Mouse (Mus musculus): ENCODE data around the gene Magi1. TPM values are rescaled to one million over a fixed set of nuclear protein-coding genes. Genes with fewer than 3 reads are reported as not detected.
A peak's percentile ranks its signal among the peaks of the same experiment; 100 is the strongest.

Gene Magi1
- total RNA-seq, 2 experiments from 2014 or later, result 27.2 to 29.0 TPM

DNA sequence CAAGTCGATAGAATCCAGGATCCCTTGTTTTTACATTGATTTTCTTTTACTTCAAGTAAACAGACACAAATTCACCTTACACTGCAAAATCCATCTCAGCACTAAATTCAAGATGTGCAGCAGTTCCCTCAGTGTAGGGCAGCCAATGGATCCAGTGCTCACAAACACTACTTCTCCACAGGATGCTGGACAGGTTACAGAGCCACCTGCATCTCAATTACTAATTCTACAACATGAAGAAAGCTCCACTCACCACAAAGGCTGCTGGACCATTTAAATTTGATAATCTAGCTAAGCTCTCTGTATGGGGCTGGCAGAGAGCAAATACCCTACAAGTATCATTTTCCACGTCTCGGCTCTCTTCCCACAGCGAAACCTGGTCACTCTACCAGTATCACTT lies 445.3 kb downstream of the Magi1 start:
- no peak for DNase-seq (ENCODE audit: low spot score in 2 of 2)

DNA sequence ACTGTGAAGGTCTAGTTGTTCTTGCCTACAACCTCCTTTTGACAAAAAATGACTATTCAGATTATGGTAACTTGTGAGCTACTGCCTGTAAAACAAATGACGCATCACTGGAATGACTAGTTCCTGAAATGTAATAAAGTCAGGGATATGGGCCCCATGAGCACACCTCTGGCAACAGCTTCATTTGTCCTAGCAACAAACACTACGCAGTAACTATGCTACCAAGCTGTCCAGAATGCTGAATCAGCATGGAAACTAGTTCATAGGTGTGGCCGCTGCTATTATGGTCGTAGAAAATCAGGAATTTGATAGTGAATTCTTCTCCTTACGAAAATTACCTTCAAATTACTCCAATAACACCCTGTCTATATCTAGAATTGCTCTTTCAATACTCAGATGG lies 447.1 kb downstream of the Magi1 start:
- DNase-seq (ENCODE audit: low spot score in 2 of 2), result no peak

DNA sequence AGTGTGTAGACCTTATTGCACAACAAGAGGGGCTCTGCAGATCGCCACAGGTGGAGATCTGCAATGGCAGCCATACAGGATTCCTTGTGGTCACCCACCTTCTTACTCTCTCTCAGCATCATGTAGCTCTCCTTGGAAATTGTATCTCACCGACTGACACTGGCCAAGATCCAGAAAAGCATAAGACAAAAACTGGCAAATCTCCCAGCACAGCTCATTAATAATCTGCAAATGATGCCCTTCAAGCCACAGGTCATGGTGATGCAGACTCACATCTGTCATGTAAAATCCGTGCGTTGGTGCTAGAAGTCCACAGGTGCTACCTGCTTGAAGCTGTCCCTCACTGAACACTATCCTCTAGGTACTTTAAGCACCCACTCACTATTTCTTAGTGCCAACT lies 448.5 kb downstream of the Magi1 start:
- DNase-seq (ENCODE audit: low spot score in 2 of 2), result no peak

DNA sequence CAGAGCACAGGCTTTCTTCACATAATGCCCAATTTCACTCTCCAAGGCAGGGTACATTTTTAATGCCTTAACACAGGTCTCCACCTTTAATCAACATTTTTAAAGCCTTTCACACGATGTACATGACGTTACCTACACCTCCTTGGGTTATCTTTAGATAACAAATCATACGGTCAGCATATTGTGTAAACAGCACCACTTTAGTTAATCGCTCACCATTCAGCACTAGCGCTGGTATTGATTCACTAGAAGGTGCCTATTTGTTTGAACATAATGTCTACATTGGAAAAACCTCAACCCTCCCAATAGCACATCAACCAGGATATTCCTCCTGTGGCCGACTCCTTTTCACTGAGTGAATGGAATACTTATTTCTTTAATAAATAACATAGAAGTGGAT lies 455.5 kb downstream of the Magi1 start:
- DNase-seq (ENCODE audit: low spot score in 2 of 2), result no peak

DNA sequence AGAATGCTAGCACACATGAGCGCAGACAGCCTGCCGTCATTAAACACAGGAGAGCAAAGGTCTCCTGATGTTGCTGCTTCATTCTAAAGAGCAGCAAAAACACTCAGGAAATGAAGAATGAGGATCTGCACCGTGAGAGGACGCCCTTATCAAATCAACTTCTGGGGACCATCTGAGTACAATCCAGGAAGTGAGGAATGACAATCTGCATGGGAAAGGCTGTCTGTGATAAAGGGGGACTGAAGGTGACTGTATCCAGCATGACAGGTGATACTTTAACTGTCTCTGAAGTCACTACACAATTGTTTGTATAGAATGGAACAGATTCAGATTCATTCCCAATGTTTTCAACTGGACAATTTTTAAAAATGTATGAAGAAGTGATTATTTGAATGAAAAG lies 456.8 kb downstream of the Magi1 start:
- no peak for DNase-seq (ENCODE audit: low spot score in 2 of 2)

DNA sequence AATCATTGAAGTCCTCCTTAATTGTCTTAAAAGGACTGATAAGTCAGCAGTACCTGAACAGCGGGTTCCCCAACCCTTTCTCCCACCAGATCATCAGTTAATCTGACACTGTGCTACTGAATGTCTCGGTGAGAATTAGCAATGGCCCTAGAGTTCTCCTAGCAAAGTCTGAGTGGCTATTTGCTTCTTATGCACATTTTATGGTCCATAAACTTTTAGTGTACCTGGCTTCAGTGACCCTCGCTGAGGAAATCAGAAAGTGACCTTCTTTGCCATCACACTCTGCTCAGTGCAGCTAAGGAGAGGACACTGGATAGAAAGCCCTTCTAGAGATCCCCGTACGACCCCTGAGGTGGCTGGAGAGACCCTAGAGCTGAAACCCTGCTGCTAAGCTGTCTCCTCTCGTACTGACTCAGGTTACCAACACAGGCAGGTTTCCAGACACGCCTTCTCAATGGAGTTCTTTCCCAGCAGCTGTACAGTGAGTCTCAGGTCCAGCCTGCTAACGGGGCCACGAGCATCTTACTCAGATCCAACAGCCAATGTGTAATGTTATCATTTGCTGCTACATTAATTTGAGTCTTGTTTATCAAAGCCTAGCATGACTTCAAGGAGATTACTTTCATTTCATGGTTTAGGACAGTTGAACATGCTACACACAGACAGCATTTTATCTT lies 461.4 kb downstream of the Magi1 start:
- DNase-seq (ENCODE audit: low spot score in 2 of 2), result no peak

DNA sequence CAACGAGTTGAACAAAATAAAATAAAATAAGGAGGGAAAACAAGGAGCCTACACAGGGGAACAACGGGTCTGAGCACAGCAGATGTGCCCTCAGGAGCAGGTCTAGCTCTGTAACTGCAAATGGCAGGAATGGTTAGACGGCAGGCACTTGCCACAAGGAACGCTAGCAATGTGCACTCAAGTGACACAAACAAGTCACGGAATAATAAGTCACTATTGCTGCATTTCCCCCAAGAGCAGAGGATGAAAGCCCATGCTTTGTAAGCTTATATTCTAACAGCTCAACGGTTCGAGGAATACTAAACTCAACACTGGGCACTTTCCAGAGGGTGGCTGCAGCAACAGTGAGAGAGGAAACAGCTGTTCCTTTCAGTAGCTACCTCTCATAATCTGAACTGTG lies 462.2 kb downstream of the Magi1 start:
- DNase-seq (ENCODE audit: low spot score in 2 of 2), result no peak

DNA sequence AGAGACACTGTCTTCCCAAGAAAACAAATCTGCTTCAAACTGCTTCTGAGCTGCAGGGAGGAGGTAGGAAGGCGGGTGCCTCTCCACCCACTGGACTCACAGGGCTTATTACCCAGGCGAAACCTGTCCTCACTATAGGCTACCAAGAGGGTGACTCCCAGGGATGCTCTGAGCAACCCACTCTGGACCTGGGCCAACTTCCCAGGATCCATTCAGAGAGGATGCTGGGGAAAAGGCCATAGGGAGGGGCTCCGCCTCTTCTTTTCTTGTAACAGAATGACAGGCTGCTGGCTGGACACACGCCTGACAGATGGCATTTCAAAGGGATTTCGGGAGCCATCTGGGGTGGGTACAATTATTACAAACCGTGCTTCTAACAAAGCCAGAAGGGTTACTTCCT lies 463.8 kb downstream of the Magi1 start:
- DNase-seq (ENCODE audit: low spot score in 2 of 2), result peak in 1 of 2 experiments; percentile 9

DNA sequence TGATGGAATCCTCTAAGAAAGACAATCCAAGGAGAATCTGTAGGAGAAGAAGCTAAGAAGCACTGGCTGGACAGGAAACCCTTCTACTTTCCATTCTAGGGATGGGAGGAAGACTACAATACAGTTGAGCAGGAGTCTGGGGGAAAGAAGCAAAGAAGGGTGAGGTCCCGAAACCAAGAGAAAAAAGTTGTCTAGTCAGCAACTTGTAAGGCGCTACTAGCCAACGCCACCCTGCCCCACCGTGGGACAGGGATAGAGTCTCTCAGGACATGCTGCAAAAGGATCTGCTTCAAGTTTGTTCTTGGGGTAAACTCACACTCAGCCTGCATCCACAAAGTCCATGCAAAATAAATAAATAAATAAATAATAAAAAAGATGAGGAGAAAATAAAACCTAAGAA lies 464.4 kb downstream of the Magi1 start:
- DNase-seq (ENCODE audit: low spot score in 2 of 2), result no peak

DNA sequence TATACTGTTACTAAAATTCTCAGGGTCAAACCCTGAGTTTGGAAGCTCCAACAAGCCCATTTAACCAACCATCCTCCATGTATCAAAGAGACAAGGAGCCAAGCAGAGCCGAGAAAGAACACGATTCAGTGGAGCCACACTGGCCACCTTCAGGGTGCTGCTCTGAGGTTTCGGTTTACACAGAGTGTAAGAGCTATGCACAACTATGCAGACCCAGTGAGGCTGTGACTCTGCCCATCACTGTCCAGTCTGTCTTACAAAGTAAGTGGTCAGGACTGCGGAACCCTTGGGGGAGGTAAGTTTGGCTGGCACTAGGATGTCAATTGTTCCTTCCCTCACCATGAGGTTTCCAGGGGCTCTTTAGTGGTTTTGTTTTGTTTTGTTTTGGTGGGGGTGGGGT lies 465.2 kb downstream of the Magi1 start:
- DNase-seq (ENCODE audit: low spot score in 2 of 2), result no peak

DNA sequence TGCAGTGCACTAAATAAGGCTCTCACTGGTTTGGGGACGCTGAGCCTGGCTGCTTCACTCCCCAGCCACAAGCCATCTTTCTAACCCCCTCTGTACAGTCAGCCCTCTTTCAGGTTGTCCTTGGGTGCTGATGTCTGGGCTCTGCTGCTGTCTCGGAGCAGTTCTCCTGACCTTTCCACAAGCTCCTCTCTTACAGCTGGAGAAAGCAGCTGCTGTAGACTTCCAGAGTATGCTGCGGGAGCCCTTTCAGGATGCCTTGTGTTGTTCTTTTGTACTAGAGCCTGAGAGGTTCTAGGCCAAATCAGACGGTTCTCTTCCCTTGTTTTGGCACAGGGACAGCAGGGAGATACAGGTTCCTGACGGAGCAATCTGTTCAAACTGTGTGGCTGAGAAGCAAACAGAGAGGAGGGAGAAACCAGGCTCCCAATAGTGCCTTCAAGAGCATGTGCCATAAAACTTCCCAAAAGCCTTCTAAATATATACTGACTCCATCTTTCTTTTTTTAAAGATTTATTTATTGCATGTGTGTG lies 478.2 kb downstream of the Magi1 start:
- no peak for DNase-seq (ENCODE audit: low spot score in 2 of 2)

DNA sequence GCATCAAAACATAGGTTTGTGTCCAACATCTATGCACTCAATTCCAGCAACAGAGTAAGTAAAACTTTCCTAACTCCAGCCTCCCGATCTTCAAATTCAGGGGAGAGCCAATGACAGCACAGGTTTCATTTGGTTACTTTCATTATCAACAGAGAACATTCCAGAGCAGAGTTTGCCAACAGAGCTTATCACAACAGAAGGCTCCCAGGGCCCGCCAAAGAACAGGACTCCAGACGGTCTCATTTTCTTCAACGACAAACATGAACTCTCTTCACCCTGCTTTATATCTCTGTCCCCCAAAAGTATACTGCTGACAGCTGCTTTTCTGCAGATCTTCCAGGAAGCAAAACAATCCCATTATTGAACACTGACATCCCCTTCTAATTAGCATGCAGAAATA lies 481.3 kb downstream of the Magi1 start:
- no peak for DNase-seq (ENCODE audit: low spot score in 2 of 2)

DNA sequence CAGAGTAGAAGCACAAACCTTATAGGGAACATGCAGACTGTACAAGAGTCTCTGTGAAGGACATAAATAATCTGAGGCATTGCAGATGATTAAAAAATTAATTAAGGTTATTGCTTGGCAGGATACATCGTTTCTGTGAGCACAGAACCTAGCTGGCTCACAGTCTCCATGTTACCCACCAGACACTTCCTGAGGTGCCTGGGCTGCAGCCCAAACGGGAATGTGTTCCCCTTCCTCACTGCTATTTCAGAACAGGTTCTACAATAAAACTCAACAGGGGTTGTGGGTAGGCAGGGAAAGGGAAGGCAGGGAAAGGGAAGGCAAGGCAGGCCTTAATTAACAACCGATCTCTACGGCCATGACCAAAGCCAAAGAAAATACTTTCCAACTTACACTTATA lies 483.3 kb downstream of the Magi1 start:
- no peak for DNase-seq (ENCODE audit: low spot score in 2 of 2)

DNA sequence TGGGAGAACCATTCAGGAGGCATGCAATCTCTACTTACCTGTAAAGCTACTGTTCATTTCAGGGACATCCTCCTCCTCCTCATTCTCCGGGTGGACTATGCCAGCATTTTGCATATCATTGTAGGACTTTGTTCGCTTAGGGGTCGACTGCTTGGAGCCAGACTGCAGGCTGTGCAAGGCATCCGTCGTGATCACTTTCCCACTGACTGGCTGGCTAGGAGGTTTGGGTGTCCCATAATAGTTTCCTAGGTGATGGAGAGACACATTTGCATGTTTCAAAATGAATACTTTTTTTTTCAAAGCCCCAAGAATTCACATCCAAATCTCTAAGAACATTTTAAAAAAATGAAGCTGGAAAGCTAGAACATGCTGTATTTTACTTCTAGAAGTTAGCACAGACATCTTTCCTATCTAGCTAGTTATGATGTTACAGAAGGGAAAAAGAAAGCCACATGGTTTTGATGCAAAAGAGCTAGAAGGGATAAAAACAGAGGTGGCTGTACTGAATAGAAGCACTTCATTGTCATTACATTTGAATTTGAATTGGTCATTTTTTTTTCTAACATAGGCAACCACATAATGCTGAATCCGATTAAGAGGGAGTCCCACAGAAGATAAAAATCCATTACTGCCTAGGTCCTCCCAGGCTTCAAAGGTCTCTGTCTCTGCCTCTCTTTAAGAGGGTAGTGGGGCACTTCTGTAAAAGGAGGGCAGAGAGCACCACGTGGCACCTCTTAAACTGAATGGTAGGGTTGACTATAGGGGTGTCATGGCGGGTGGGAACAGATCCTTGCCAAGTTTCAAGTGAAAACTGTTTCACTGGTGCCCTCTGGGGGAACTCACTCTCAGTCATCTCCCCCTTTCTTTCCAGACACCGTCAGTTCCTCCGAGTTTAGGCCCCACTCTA lies 491.2 kb downstream of the Magi1 start:
- no peak for DNase-seq (ENCODE audit: low spot score in 2 of 2)

DNA sequence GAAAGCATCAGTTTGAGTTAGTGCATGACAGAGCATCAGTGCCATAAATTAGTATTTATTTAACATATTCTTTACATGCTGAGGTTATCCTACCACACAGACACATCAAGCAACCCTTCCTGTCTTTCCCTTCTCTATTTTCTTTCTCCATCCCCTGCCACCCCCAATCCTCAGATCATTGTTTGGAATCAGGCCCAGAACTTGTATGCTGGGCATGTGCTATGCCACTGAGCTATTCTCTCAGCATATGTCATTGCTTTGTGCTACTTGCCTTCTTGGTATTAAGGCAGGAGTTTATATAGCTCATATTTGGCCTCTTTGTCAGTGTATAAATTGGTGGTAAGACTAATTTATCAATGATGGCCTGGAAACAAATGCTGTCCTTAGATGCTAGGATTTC lies 494.0 kb downstream of the Magi1 start:
- DNase-seq (ENCODE audit: low spot score in 2 of 2), result no peak

DNA sequence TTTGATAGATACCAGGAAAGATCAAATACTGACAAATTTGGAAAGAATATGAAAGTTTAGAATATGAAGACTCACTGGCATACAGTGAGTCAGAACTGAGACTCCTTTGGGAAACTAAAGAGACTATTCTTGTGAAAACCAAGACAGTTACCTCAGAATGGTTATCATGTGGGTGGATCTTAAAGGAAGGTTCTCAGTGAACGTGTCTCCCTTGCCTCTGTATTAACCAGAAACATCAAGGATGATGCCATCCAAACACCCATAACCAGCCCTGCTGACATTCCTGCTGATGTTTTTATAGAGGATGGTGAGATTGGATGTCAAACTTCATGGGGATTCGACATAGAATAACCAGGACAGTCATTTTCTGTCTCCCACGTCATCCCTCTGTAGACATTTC lies 496.7 kb downstream of the Magi1 start:
- no peak for DNase-seq (ENCODE audit: low spot score in 2 of 2)

DNA sequence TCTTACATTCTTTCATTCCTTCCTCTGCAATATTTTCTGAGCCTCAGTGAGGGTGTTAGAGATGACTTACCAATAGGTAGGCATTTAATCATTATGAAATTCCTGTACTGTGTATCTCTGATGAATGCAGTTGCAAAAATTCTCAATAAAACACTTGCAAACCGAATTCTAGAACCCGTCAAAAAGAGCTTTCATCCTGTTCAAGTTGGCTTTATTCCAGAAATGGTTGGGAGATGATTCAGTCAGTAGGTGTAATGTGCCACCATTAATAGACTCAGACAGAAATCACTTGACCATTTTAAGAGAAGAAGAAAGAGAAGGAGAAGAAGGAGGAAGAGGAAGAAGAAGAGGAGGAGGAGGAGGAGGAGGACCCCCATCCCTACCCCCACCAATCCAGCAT lies 497.5 kb downstream of the Magi1 start:
- no peak for DNase-seq (ENCODE audit: low spot score in 2 of 2)

DNA sequence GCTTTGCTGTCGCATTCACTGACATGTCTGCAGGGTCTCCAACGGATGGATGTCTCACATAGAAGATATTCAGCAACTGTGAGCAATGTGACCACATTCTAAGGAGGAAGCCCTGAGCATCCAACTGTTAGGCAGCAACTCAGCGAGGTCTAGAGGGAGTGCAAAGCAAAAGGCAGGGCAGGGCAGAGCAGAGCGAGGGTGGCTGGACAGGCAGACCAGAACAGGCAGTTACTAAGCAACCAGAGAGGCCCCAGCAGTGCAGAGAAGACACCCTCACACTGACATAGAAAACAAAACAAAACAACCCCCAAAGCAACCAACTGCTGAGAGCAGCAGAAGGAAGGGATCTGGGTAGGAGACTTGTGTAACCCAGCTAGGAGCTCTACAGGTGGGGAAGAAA lies 512.6 kb downstream of the Magi1 start:
- no peak for DNase-seq (ENCODE audit: low spot score in 2 of 2)

DNA sequence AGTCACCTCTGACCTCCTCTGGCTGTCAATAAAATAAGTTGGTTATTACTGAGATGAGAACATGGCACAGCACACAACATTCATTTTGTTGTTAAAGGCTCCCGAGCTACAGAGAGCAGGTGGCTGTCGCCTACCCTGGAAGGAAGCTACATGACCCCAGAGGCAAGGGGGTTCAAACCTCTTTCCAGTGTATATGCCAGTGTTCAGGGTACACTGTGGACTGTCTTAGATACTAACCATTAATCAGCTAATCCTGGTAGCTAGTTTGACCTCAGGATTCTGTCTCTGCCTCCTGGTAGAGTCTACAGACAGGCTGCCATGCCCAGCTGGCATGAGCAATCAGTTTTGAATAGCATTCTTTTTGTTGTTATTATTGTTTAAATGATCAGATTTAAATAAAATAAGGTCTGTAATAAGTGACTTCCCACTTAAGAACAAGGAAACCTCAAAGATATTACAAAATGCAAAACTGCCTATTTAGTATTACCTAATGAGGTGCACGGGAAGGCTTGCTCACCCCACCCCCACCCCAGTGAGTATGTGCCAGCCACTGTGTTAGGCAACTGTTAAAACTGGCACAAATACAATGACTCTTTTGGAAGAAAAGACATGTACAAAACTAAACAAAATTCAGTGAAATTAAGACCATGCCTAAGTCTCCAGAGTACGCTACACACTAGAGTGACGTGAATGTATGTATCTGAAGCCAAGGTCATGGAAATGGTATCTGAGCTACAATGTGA lies 513.3 kb downstream of the Magi1 start:
- no peak for DNase-seq (ENCODE audit: low spot score in 2 of 2)

DNA sequence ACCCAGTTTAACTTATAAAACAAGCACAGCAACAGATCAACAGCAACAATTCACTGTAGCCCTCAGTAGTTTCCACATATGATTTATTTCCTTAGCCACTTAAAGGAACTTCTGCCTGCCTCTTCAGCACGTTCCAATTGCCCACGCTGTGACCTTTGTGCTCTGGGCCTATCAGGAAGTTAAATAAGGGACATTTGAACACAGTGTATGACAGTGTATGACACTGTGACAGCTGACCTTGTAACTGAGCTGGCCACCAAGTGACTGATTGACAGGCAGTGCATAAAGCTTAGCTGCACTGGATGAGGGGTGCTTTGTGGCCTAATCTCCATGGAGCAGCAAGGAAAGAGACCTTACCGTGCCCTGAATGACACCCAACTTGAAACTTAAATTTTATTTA lies 525.6 kb downstream of the Magi1 start:
- DNase-seq (ENCODE audit: low spot score in 2 of 2), result no peak

DNA sequence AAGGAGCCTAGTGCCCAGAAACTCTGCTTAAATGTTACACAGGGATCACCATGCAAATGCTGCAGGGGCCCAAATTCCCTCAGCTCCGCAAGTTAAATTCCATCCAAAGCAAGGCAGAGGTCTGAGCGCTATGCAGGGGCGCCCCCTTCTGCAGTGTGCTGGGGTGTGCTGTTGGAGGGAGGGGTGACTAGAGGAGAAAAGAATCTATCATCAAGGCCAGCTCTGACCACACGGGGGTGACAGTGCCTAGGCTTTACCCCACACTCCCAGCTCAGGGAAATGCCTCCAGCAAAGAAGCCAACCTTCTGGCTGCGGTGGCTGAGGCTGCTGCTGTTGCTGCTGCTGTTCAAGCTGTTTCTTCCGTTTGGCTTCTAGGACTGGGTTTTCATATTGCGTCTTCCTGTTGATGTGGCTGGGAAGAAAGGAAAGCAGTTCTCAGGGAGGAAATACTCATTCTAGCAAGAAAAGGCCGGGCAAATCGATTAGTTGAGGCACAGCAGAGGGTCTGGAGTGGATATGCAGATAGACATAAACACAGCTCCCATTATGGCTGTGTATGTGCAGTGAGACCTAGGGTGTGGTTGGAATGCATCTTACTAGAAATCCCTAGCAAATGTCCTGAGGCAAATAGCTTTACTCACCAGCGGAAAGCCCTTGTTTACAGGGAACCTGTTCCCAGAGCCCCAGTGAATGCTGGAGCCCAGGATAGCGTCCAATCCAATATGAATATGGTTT lies 526.2 kb downstream of the Magi1 start:
- peak; percentile 46 to 61 for DNase-seq (ENCODE audit: low spot score in 2 of 2)
